Mouse (Mus musculus) olfactory bulb, adult 2 months (tissue): ENCODE data around the gene Mpz.

Experiments used
- CTCF ChIP-seq: fragments of 200-500 bp; IDR thresholded peaks from 2 replicates; pipeline ENCODE4 v1.5.1; 2012; ENCODE audit warnings: low read depth, mild to moderate bottlenecking, low read length, moderate library complexity; ENCODE audit not compliant: insufficient read depth
- POLR2A ChIP-seq: fragments of 200-500 bp; IDR thresholded peaks from 2 replicates; pipeline ENCODE4 v1.6.1; 2012; ENCODE audit warnings: mild to moderate bottlenecking, low read depth, low read length, moderate library complexity; ENCODE audit not compliant: insufficient read depth

- no peak for TF ChIP-seq CTCF
- no peak for TF ChIP-seq POLR2A
These were observed 34.2 kb upstream of the Mpz start for GRCm38 (mm10) chr1:171116280-171116679.
